Mouse (Mus musculus) cerebellum, adult 11 months (tissue): ENCODE data around the gene Hrh1.

Experiments
- DNase-seq: peaks from one replicate; pipeline ENCODE4 v3.0.0; 2022

Gene Hrh1

DNA sequence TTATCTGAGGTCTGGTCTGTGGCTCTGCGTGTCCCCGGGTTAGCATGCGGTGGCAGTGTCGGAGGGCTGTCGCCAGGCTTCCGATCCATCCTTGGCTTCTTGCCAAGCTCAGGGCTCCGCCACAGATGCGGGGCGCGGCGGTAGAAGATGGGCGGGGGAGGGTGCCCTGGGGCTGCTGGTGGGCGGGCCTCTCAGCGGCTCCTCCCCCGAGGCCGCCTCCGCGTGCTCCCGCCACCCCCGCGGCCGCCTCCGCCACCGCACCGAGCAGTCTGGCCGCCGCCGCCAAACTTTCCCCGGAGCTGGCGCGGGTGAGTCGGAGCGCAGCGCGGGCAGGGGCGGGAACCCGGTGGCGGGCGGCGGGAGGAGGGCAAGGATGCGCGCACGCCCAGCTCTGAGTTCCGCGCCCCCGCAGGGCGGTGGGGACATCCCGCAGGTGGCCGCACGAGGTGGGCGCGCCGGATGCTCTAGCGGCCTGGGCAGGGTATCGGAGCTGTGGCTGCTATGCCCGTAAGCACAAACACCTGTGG lies at the start of gene Hrh1:
Gene Hrh1, plus strand, starts transcription at position 246 of the 527 bp plus-strand sequence.
- DNase-seq: peak; percentile 14

DNA sequence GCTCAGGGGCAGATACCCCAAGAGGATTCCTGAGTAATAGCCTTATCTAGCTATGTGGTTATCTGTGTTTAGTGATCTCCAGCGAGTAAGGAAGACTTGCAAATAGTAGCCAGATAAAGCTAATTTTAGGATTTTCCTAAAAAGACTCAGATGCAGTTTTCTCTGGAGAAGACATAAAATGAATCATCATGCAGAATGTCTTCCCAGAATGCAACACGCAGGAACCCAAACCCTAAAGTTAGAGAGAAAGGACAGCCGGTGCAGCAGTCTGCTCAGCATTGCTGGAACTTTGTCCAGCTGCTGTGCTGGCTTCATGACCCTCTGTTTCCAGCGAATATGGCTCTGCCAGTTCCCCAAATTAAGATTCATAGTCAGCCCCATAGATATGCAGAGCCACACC lies 43.1 kb upstream of the Hrh1 start:
- no peak for DNase-seq

DNA sequence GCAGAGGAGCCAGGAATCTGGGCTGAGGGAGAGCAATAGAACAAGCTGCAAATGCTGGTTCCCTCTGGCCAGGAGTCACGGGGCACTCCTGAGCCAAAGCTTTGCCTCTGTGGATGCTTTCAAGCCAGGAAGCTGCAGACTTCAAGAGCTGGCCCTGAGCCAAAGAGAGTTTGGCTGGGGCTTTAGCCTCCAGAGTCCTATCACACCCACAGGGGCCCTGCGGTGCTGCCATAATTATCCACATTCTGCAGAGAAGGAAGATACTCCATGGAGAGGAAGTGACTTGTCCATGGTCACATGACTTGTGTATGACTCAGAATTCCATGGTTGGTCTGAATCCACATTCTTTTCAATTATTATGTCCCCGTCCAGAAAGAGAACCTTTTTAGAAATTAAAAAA lies 39.6 kb upstream of the Hrh1 start:
- no peak for DNase-seq

DNA sequence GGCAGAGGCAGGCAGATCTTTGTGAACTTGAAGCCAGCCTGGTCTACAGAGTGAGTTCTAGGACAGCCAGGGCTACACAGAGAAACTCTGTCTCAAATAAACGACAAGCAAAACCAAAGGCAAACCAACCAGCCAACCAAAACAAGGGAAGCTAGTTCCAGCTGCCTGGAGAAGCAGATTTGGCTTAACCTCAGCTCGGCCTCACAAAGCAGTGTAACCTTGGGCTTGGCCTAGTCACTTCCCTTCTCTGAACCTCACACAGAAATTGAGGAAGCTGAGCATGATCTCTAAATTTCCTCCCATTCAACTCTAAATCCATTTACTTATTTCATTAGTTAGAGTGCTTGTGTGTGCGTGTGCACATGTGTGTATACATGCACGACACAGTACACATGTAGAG lies 35.4 kb upstream of the Hrh1 start:
- no peak for DNase-seq

DNA sequence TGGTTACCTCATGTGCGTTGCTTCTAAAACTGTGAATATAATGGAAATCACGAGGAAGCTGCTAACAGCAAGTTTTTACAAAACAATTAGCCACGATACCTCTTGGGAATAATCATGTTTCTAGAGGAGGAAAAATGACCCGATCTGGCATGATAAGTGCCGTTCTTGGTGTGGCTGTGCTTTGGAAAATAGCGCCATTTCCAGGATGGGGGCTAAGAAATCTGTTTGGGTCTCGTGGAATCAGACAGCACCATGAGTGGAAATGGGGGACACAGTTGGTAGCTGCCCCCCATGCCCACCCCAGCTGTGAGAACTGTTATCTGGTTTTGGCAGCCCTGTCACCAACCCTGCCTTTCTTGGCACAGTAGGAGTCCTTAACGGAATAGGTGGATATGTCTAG lies 34.0 kb upstream of the Hrh1 start:
- DNase-seq: no peak

DNA sequence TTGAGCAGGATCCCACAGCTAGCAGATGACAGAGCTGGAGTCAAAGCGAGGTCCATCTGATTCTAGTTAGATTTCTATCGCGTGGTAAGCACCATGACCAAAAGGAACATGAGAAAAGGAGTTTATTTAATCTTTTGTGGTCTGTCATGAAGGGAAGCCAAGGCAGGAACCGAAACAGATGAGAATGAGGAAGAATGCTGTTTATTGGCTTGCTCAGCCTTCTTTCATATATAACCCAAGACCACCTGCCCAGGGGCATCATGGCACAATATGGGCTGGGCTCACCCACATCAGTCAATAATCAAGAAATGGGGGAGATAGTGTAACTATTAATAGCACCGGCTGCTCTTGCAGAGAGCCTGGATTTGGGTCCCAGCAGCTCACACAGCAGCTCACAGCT lies 33.0 kb upstream of the Hrh1 start:
- no peak for DNase-seq

DNA sequence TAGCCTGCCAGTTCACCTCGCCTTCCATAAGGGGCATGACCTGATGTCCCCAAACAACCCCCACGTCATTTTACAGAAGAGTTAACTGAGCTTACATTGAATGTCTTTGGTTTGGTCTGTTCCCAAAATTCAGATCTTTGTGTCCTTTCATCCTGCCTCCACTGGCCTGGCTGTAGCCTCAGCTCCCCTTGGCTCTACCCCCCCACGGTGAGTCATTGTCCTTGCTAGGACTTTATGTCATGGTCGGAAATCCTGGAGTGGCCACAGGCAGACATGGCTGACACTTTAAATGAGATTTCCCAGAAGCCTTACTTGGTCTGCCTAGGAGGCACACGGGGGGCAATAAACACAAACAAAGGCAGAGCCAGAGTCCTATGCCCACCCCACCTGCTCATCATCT lies 31.5 kb upstream of the Hrh1 start:
- DNase-seq: no peak

DNA sequence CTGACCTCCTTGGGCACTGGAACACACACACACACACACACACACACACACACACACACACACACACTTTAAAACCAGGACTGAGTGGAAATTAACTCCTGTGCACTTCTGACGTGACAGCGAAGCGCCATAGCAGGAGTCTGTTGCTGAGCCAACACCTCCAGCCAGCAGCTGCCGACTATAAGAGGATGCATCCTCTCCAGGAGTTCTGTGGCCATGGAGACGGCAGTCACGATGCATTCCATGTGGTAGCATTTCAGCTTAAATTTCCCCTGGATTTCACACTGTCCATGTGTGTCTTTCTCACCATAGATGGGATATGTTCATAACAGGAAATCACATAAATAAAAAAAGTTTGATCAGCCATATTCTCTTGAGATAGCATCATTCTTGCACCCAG lies 30.1 kb upstream of the Hrh1 start:
- DNase-seq: no peak

DNA sequence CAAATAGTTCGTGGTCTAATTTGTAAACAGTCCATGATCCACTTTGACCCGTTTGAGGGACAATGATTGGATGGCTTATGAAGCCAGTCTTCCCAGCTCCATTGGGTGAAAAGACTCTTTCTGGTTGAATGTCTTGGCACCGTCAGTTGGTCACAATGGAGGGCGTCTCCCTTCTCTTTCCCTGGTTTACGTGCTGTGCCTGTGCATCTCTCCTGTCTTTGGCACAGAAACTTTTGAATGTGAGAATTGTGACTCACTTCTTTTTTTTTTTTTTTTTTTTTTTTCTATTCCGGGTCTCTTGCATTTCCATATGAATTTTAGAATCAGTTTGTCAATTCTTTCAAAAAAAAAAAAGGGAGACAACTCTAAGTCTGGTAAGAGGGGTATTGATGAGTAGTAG lies 29.5 kb upstream of the Hrh1 start:
- no peak for DNase-seq

DNA sequence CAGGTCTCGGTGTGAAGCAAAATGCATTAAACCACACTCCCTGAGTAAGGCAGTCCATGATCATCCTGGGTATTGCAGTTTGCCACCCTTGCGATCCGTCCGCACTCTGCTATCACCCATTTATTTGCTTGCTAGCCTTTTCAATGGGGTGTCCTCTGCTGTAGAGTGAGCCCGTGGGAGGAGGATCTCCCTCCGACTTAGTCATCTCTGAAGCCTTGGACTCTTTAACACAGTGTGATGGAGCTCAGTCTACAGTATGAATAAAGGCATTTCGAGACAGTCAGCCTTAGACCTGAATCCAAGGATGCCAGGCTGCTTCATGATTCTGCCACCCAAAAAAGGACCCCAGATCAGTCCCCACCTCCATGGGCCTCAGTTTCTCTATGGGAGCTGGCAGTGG lies 25.0 kb upstream of the Hrh1 start:
- no peak for DNase-seq

DNA sequence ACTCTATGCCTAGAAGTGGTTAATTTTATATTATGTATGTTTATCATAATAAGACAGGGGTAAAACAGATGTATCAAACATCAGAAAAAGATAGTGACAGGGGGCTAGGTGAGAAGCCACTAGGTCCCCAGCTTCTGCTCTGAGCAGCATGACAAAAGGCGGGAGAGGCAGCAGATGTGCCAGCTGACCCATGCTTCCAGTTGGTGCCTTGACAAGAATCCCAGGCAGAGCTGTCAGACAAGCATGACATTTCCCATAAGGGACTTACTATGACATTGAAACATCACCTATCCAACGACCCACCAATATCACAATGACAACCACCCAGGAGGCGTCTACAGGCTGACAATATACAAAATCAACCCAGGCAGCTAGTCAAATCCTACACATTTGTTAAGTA lies 16.9 kb upstream of the Hrh1 start:
- no peak for DNase-seq

DNA sequence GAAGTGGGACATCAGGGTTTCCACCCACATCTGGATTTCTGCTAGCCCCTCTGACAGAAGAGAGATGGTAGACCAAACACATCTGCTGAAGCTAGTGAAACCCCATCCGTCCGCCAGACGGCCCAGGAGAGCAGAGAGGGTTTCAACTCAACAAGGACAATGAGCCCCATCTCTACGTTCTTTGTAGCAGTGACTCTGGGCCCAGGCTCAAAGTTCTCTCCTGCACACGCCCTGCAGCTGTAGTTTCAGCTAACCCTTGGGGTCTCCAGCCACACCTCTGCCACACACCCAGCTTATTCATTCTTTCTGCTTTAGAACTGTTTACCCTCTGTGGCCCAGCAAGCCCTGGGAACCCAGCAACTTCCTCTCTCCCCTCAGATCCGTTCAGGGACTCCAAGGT lies 10.4 kb upstream of the Hrh1 start:
- no peak for DNase-seq

DNA sequence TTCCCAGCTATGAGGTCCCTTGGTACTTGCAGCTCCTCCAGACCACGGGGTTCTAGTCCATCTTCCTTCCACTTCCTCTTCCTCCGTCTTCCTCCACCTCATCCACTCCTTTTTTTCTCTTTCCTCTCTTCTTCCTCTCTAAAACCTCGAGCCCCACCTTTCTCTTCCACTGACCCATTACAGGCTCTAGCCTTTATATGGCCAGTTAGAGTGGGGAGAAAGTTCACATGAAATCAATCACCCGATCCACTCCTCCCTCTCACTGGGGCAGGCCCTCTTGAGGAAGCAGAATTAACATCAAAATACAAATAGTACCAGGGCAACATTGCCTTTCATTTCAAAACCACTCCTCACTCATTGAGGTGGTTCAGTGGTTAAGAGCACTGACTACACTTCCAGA lies 9.9 kb upstream of the Hrh1 start:
- DNase-seq: no peak

DNA sequence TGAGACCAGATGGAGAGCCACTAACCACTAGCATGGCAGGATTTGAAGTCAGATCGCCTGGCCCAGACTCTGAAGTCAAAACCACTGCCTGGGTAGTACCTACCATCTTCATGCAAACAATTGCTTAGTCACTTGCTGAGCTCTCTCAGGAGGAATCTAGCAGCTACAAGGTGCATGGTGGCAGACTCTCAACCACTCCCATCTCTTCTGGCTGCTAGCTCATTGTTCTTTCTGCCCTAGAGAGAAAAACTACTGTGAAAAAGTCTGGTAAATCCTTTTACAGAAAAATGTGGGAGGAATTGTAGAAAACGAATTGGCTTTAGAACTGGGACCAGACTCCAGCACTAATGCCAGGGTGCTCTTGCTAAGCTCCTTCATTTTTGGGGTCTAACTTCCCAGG lies 7.6 kb upstream of the Hrh1 start:
- DNase-seq: no peak

DNA sequence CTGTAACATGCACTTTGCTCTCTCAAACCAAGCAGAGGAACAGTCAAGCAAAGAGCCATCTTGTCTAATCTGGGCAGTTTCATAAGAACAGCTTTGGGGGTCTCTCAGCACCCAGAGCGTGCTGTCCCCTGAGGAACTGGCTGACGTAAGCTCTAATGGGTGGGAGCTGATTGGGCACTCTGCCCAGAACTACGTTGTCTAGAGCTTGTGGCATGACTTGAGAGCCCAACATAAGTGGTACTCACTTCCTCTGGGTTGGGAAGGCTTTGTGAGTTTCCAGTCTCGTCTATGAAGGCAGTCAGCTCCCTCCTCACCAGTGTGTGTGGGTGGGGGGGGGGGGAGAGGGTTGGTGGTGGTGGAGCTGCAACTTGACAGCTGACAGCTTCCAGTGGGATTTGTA lies 2.8 kb upstream of the Hrh1 start:
- DNase-seq: no peak

DNA sequence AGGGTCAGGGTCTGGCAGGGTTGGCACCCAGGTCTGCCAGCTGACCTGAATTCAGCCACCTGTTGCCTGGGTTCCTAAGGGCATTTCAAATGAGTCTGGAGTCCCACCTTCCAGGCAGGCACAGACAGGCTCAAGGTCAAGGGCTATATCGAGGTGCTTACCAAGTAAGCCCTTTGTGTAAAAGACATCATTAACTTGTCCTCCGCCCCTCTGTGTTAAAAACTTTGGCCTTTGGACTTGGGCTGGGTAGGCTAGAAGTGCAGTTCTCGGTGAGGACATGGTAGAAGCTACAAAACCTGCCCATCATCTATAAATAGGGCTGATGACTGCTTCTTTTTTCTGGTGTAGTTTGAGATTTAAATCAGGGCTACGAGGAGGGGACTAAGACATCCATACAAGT lies 1.1 kb upstream of the Hrh1 start:
- DNase-seq: no peak

DNA sequence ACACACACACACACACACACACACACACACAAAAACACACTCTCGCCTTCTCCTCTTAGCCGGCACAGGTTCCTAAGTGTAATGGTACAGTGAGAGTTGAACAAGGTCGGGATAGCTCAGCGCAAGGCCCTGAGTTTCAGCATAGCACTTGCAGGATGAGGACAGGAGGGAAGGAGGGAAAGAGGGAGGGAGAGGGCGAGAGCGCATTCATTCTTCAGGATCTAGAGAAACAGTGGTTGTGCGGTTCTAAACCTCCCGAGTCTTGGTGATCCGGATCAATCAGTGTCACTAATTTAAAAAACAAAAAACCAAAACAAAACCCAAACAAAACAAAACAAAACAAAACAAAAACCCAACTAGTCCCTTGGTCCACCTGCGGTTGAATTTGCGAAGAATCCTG lies 456 bp upstream of the Hrh1 start:
- no peak for DNase-seq

DNA sequence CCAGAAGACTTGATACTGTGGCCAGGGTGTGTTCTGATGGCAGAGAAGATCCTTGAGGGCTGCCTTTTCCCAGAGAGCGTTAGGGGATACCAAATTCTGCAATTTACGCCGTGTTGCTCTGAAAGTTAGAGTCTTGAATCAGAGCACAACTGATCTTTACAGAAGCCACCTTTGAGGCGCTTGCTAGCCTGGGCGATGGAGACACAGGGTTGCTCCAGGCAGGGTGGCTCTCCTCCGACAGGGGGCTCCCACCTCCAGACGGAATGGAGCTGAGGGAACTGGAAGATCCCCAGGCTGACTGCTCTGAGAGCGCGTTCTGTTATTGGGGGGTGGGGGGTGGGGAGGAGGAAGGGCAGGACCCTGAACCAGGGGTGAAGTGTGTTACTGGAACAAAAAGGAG lies 890 bp downstream of the Hrh1 start:
- DNase-seq: no peak

DNA sequence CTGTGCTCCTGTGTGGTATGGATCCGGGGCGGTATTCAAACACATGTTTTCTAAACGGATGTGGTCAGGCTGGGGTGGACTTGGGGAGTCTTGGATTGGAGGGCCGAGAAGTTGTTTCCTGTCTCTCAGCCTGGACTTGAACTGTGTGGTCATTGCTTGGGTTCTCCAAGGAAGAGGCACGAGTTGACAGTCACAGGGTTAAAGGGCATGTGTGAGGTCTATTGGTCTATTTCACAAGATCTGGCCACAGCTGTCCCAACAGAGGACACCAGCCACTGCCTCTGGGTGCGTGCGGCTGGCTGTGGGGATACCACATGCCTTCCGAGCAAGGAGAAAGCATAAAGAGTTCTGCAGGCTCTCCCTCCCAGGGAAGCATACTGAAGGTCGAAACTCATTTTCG lies 2.7 kb downstream of the Hrh1 start:
- DNase-seq: no peak

DNA sequence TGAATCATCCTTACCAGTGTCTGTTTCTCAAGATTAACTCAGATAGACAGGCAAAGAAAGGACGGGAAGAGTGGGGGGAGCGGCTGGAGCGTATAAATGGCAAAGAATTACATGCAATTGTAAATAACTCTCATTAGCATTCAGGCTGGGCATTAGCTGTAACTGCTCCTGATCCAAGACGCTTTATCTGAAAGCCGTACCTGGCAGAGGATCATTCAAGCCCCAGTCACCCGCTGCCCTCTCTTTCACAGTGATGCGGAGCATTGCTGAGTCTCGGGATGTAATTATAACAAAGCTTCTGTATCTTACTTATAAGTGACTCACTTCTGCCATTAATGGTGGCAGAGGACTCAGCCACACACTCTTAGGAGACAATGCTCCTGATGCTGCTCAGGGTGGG lies 3.1 kb downstream of the Hrh1 start:
- no peak for DNase-seq

DNA sequence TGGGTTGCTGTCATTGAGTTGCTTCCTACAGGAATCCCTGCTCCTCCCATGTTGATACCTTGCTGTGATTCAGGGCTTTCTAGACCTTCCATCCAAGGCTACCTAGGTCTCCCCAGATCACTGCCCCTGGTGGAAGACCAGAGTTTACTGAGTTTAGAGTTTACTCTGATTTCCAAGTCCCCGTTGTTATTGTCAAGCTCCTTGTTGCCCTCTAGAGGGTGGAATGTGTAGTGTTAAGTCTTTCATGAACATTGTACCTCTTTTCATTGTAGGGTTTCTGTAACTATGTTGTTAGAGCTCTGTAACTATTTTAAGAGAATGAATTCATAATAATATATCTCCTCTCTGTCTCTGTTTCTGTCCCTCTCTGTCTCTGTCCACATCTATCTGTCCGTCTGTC lies 4.4 kb downstream of the Hrh1 start:
- no peak for DNase-seq

DNA sequence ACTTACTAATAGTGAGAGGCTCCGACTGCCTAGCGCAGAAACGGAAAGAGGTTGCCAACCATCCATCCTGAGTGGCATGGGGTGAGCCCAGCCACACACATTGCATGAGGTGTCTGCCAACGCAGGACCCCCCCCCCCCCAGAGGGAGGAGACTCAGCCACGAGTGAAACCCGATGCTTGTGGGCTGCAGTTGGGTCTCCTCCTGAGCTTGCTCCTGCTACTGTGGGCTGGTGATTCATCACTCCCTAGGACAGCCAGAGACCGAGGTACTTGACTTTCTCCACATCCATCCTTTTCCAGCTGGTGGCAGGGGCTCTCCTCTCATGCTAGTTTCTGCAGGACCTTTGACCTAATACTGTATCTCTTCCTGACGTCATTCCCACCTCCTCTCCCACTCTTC lies 5.9 kb downstream of the Hrh1 start:
- DNase-seq: no peak

DNA sequence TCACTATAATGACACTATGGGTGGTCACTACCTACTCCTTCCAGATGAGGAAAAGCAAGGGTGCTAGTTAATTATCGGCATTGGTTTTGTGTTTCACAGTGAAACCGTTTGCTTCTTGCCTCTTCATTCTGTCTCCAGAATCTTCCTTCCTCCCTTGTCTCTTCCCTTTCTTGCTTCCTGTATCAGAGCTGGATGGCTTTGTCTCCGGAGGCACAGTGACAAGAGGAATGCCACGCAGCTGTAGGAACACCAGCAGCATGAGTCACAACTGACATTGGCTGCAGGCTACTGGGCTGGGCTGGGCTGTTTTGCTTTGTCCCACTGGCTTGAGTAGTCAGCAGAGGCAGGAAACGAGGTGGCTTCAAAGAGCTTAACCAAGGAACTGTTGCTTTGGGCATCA lies 6.4 kb downstream of the Hrh1 start:
- no peak for DNase-seq

DNA sequence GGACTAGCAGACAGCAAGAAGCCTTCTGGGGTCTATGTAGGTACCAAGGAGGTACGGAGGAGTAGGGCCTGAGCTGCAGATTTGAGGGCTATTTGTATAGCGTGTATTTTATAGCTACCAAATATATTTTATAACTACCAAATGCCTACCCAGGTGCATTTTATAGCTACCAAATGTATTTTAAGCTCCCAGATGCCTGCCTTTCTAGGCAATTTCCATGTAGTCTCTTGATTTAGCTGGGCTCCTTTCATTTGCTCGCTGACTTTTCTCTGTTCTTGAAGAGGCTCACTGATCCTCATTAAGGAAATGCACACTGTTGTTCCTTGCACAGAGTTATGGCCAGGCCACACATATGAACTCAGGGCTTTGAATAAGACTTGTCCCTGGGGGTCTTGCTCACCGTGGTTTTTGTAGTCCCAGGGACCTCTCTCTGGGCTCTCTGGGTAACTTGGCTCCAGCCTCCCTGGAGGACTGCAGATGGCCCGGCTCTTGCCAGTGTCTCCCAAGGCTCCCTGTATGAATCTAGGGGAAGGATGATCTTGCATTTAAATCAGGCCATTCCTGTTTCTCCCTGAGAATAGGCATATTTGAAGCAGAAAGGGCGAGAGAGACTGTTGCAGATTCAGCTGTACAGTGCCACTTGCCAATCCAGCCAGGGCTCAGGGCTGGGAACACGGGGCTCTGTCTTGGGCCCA lies 7.2 kb downstream of the Hrh1 start:
- no peak for DNase-seq

DNA sequence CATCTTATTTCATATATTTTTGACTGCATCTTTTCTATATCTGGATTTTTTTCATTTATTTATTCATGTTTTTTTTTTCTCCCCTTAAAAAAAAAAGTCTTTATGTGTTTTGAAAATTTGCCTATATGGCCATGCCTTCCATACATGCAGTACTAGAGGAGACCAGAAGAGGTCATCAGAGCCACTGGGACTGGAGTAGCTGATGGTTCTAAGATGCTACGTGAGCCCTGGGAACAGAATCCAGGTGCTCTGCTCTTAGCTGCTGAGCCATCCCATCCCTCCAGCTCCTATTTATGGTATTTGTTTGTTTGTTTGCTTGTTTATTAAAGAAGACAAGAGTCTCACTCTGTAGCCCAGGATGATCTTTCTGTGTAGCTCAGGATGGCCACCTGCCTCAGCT lies 8.9 kb downstream of the Hrh1 start:
- no peak for DNase-seq

DNA sequence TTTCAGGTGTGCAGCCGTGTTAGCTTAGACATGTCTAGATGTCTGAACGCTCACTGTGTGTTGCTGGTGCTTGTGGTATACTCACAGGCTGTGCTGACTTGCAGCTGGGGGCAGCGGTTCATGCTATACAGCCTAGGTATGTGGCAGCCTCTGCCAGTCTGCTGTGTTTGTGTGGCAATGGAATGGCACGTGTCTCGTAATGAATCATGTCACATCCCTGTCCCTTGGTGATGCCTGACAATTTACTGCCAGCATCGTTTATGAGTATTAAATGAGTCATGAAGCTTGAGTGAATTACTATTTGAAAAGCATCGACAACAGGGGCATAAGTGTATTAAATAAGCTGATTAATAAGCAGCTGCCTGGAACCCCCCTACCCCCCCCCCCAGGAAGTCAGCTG lies 9.3 kb downstream of the Hrh1 start:
- DNase-seq: no peak
